9 mouse cellular contexts compared by ENCODE assay signal in the genomic region with DNA sequence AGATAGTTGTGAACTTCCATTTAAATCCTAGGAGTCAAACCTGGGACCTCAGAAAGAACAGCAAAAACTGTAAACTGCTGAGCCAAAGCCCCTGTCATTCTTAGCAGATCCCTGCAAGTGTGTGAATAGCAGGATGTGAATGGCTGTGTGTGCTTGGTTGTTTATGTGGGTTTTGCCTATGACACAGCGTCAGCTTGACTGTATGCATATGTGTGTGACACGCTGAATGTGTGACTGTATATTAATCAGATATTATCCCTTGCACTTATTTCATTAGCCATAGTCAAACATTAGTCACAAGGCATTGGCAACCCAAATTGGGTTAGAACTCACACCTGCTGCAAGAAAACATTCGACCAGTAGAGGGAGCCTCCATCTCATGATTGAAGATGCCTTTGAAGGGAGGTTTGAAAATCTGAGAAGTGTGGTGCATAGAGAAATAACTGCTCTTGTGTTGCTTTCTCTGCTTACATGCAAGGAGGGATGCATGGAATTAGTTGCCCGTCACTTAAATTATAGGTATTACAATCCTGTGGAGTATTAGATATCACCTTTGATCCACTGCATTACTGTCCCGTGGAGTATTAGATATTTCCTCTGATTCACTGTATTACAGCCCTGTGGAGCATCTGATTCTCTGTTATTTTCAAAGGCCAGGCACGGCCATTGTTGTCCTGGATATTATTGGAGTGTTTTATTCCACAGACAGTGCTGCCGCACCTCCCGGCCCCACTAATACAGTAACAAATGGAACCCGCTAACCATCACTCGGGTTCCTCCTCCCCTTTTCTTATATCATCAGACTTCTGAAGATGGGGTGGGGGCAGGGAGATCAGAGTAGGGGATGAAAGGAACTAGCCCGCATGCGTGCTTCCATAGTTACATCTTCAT.
DNase-seq lines count a peak whose midpoint lies in the region; ATAC-seq lines count a peak whose summit lies in the region.
"Had no signal": no experiment of that assay in that cellular context is flagged by ENCODE, and none has a peak within 500 bp of the region (broad histone marks: within the 10 kb centered on the region; RNA-seq: fewer than 3 reads in every experiment).

No protein-coding gene starts in this region.

- H3K4me2 ChIP-seq in intestine, embryonic 14.5 days (ENCODE audit: low read length), result no peak overlapping the region
- no peak overlapping the region for H3K4me2 ChIP-seq in intestine, embryonic 15.5 days (replicated peaks)
- H3K4me2 ChIP-seq in embryonic facial prominence, embryonic 14.5 days (ENCODE audit: low read depth, low read length), result no peak overlapping the region
- H3K4me2 ChIP-seq in hindbrain, embryonic 13.5 days, result no peak overlapping the region
- no peak overlapping the region for H3K4me2 ChIP-seq in midbrain, embryonic 12.5 days (replicated peaks)
- H3K4me2 ChIP-seq: liver, embryonic 15.5 days had no signal

- H3K27ac ChIP-seq in intestine, embryonic 14.5 days (ENCODE audit: low read depth), result no peak overlapping the region
- H3K27ac ChIP-seq in intestine, embryonic 15.5 days, result no peak overlapping the region
- no peak overlapping the region for H3K27ac ChIP-seq in embryonic facial prominence, embryonic 14.5 days (replicated peaks; ENCODE audit: low read depth, low read length)
- H3K27ac ChIP-seq in hindbrain, embryonic 13.5 days, result 0 out of 2 replicates have a peak overlapping the region, but pooled peaks have one; percentile 64
- H3K27ac ChIP-seq in midbrain, embryonic 12.5 days (replicated peaks), result no peak overlapping the region
- H3K27ac ChIP-seq: liver, embryonic 15.5 days had no signal

- no peak; the same call in 1 of the 2 replicates for ATAC-seq in intestine, embryonic 14.5 days (replicated peaks; ENCODE audit: low FRiP score, low TSS enrichment, low read depth)
- no peak for ATAC-seq in intestine, embryonic 15.5 days
- peak; percentile 70 for ATAC-seq in embryonic facial prominence, embryonic 14.5 days (ENCODE audit: low read depth)
- peak; percentile 80; the same call in 1 of the 2 replicates for ATAC-seq in hindbrain, embryonic 13.5 days (ENCODE audit: low FRiP score)
- peak; percentile 80 for ATAC-seq in midbrain, embryonic 12.5 days (ENCODE audit: low FRiP score, low read depth)

- no peak overlapping the region for H3K9ac ChIP-seq in intestine, embryonic 14.5 days (ENCODE audit: low read length)
- no peak overlapping the region for H3K9ac ChIP-seq in intestine, embryonic 15.5 days
- no peak overlapping the region for H3K9ac ChIP-seq in embryonic facial prominence, embryonic 14.5 days (ENCODE audit: low read depth, low read length)
- H3K9ac ChIP-seq in hindbrain, embryonic 13.5 days, result no peak overlapping the region
- no peak overlapping the region for H3K9ac ChIP-seq in midbrain, embryonic 12.5 days (replicated peaks)
- H3K9ac ChIP-seq: liver, embryonic 15.5 days had no signal

- H3K9me3 ChIP-seq in intestine, embryonic 14.5 days (ENCODE audit: control insufficient read depth, low read length), result no peaks in the 10 kb centered on the region
- no peaks in the 10 kb centered on the region for H3K9me3 ChIP-seq in intestine, embryonic 15.5 days
- no peaks in the 10 kb centered on the region for H3K9me3 ChIP-seq in embryonic facial prominence, embryonic 14.5 days (ENCODE audit: control insufficient read depth, low read length)
- no peaks in the 10 kb centered on the region for H3K9me3 ChIP-seq in hindbrain, embryonic 13.5 days
- no peaks in the 10 kb centered on the region for H3K9me3 ChIP-seq in midbrain, embryonic 12.5 days
- H3K9me3 ChIP-seq: liver, embryonic 15.5 days had no signal

- no peaks in the 10 kb centered on the region for H3K27me3 ChIP-seq in intestine, embryonic 14.5 days (replicated peaks; ENCODE audit: control insufficient read depth, insufficient read depth, low read length)
- H3K27me3 ChIP-seq in intestine, embryonic 15.5 days (replicated peaks), result no peaks in the 10 kb centered on the region
- H3K27me3 ChIP-seq in embryonic facial prominence, embryonic 14.5 days (replicated peaks; ENCODE audit: control insufficient read depth, insufficient read depth, low read length), result no peaks in the 10 kb centered on the region
- no peaks in the 10 kb centered on the region for H3K27me3 ChIP-seq in hindbrain, embryonic 13.5 days
- no peaks in the 10 kb centered on the region for H3K27me3 ChIP-seq in midbrain, embryonic 12.5 days
- H3K27me3 ChIP-seq: liver, embryonic 15.5 days had no signal

- no peak overlapping the region for H3K4me3 ChIP-seq in intestine, embryonic 14.5 days (ENCODE audit: low read depth, low read length)
- no peak overlapping the region for H3K4me3 ChIP-seq in intestine, embryonic 15.5 days (replicated peaks)
- no peak overlapping the region for H3K4me3 ChIP-seq in embryonic facial prominence, embryonic 14.5 days (ENCODE audit: low read depth, low read length)
- no peak overlapping the region for H3K4me3 ChIP-seq in hindbrain, embryonic 13.5 days
- H3K4me3 ChIP-seq in midbrain, embryonic 12.5 days, result no peak overlapping the region
- H3K4me3 ChIP-seq: liver, embryonic 15.5 days had no signal

- peak; percentile 82 for DNase-seq in intestine, embryonic 14.5 days (ENCODE audit: low spot score)
- DNase-seq in brain, adult 2 months (ENCODE audit: low read depth, low spot score), result peak; percentile 90
- DNase-seq in embryonic facial prominence, embryonic 14.5 days (ENCODE audit: low spot score), result peak; percentile 79
- DNase-seq in left cerebral cortex, adult 11 months (ENCODE audit: low spot score), result peak; percentile 66
- peak; percentile 82 for DNase-seq in testis, postnatal 10 days (ENCODE audit: low spot score)

- H3K4me1 ChIP-seq in intestine, embryonic 14.5 days (replicated peaks; ENCODE audit: control insufficient read depth, insufficient read depth, low read length), result no peaks in the 10 kb centered on the region
- no peaks in the 10 kb centered on the region for H3K4me1 ChIP-seq in intestine, embryonic 15.5 days (replicated peaks)
- no peaks in the 10 kb centered on the region for H3K4me1 ChIP-seq in embryonic facial prominence, embryonic 14.5 days (ENCODE audit: control insufficient read depth, insufficient read depth, low read length)
- no peaks in the 10 kb centered on the region for H3K4me1 ChIP-seq in hindbrain, embryonic 13.5 days (replicated peaks)
- no peaks in the 10 kb centered on the region; the same call in 1 of the 2 replicates for H3K4me1 ChIP-seq in midbrain, embryonic 12.5 days
- H3K4me1 ChIP-seq: liver, embryonic 15.5 days had no signal

- H3K36me3 ChIP-seq in intestine, embryonic 14.5 days (ENCODE audit: control insufficient read depth, insufficient read depth, low read length), result no peaks in the 10 kb centered on the region
- no peaks in the 10 kb centered on the region for H3K36me3 ChIP-seq in intestine, embryonic 15.5 days
- no peaks in the 10 kb centered on the region for H3K36me3 ChIP-seq in embryonic facial prominence, embryonic 14.5 days (ENCODE audit: control insufficient read depth, insufficient read depth, low read length)
- no peaks in the 10 kb centered on the region for H3K36me3 ChIP-seq in hindbrain, embryonic 13.5 days
- H3K36me3 ChIP-seq in midbrain, embryonic 12.5 days, result no peaks in the 10 kb centered on the region
- H3K36me3 ChIP-seq: liver, embryonic 15.5 days had no signal

- WGBS in intestine, embryonic 14.5 days, result 59% methylated on average over 12 of the region's 12 CpGs
- 56% methylated on average over 12 of the region's 12 CpGs for WGBS in intestine, embryonic 15.5 days
- 52% methylated on average over 12 of the region's 12 CpGs for WGBS in embryonic facial prominence, embryonic 14.5 days
- 53% methylated on average over 12 of the region's 12 CpGs for WGBS in hindbrain, embryonic 13.5 days
- 53% methylated on average over 12 of the region's 12 CpGs for WGBS in midbrain, embryonic 12.5 days

Comparison
In these comparisons a context has a peak if more than half of its experiments do, and no peak if none do; other contexts are left out.
1. ATAC-seq: peak in embryonic facial prominence, embryonic 14.5 days (single experiment), hindbrain, embryonic 13.5 days (single experiment) and midbrain, embryonic 12.5 days (single experiment); none in intestine, embryonic 14.5 days (single experiment) and intestine, embryonic 15.5 days (single experiment).
2. Peak in every context shown above with its lines, with median percentiles within 50 percentile points of each other: DNase-seq.